Mouse (Mus musculus) kidney, adult 2 months (tissue): ENCODE results near the gene Cbr1.

Source experiments
- CTCF ChIP-seq: fragments of 200-500 bp; conservative IDR thresholded peaks from 2 replicates; pipeline ENCODE4 v1.5.1; 2011; ENCODE audit warnings: low read depth, mild to moderate bottlenecking, control low read depth, low read length, moderate library complexity, mixed read lengths; ENCODE audit not compliant: insufficient read depth, insufficient read length
- POLR2A ChIP-seq: fragments of 200-500 bp; IDR thresholded peaks from one replicate; pipeline ENCODE4 v1.6.1; 2011; ENCODE audit warnings: low read depth, low read length, control low read depth

- TF ChIP-seq CTCF (peak; percentile 74), POLR2A (no peak)
These were observed 21.1 kb downstream of the Cbr1 start for GRCm38 (mm10) chr16:93626745-93627144.
